Mouse (Mus musculus) A20 (cell line): Measurements from ENCODE around the gene Lactbl1.

ENCODE experiments used
- DNase-seq: peaks from one replicate; pipeline ENCODE4 v3.0.0-alpha.2; 2011; ENCODE audit warnings: low read depth, low spot score

The Lactbl1 gene

GRCm38 (mm10) chr4:136636983-136637562 lies 14.7 kb downstream of the Lactbl1 start:
- no peak for DNase-seq

- DNase-seq: no peak
These were observed 15.3 kb downstream of the Lactbl1 start for GRCm38 (mm10) chr4:136637563-136638229.

GRCm38 (mm10) chr4:136638230-136638750 lies 15.9 kb downstream of the Lactbl1 start:
- no peak for DNase-seq

- no peak for DNase-seq
These were observed 16.5 kb downstream of the Lactbl1 start for GRCm38 (mm10) chr4:136638890-136639289.

GRCm38 (mm10) chr4:136648922-136649479 lies 26.6 kb downstream of the Lactbl1 start:
- peak; percentile 62 for DNase-seq

- no peak for DNase-seq
These were observed 27.2 kb downstream of the Lactbl1 start for GRCm38 (mm10) chr4:136649480-136650196.

- no peak for DNase-seq
These were observed 27.8 kb downstream of the Lactbl1 start for GRCm38 (mm10) chr4:136650261-136650660.

GRCm38 (mm10) chr4:136651357-136651811 lies 29.0 kb downstream of the Lactbl1 start:
- peak; percentile 52 for DNase-seq

GRCm38 (mm10) chr4:136651882-136652527 lies 29.6 kb downstream of the Lactbl1 start:
- DNase-seq: no peak

- DNase-seq: no peak
These were observed 30.1 kb downstream of the Lactbl1 start for GRCm38 (mm10) chr4:136652528-136652910.

- no peak for DNase-seq
These were observed 30.6 kb downstream of the Lactbl1 start for GRCm38 (mm10) chr4:136653019-136653418.

GRCm38 (mm10) chr4:136653692-136654234 lies 31.3 kb downstream of the Lactbl1 start:
- no peak for DNase-seq

- no peak for DNase-seq
These were observed 35.5 kb downstream of the Lactbl1 start for GRCm38 (mm10) chr4:136657914-136658313.

- no peak for DNase-seq
These were observed 42.6 kb downstream of the Lactbl1 start for GRCm38 (mm10) chr4:136665068-136665467.

GRCm38 (mm10) chr4:136666002-136666401 lies 43.6 kb downstream of the Lactbl1 start:
- peak; percentile 34 for DNase-seq

- no peak for DNase-seq
These were observed 45.3 kb downstream of the Lactbl1 start for GRCm38 (mm10) chr4:136667757-136668156.

- no peak for DNase-seq
These were observed 50.1 kb downstream of the Lactbl1 start for GRCm38 (mm10) chr4:136672335-136673090.

GRCm38 (mm10) chr4:136675439-136675838 lies 53.0 kb downstream of the Lactbl1 start:
- DNase-seq: no peak

- DNase-seq: peak; percentile 80
These were observed 56.1 kb downstream of the Lactbl1 start for GRCm38 (mm10) chr4:136678480-136678879.

GRCm38 (mm10) chr4:136679221-136679620 lies 56.8 kb downstream of the Lactbl1 start:
- DNase-seq: no peak

GRCm38 (mm10) chr4:136680641-136681040 lies 58.2 kb downstream of the Lactbl1 start:
- DNase-seq: no peak
